Mouse (Mus musculus): ENCODE results near the gene Pvalb. TPM values are rescaled to one million over a fixed set of nuclear protein-coding genes. Genes with fewer than 3 reads are reported as not detected.

The Pvalb gene
- polyA plus RNA-seq, 1 experiment from 2014 or later, result not detected

DNA sequence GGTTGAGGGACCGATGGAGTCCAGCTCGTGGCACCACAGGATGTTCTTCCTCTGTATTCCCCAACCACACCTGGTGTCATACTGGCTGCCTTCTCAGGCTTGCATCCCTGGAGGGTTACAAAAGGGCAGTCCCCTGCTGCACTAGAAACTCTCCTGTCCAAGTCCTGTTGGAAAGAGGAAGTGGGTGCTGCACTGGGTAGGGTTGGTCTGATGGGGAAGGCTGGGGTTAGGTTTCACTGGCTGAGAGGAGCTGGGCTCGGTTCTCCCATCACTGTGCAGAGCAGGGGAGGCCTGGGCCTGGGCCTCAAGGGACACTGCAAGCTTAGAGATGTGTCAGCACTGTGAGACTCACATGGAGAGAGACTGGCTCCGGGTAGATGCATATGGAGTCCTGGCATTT is 4.0 kb upstream of the Pvalb start:
- H3K4me2 ChIP-seq (ENCODE audit: low read depth), result no peak overlapping the region
- no peaks in the 10 kb centered on the region for H3K9me3 ChIP-seq (ENCODE audit: control insufficient read depth, low read length)
- 84% methylated on average over 4 of the region's 4 CpGs for WGBS
- H3K27me3 ChIP-seq (ENCODE audit: control insufficient read depth, insufficient read depth, low read length), result no peaks in the 10 kb centered on the region
- no peak overlapping the region for H3K4me3 ChIP-seq (ENCODE audit: low read depth, low read length)
- H3K36me3 ChIP-seq (ENCODE audit: control insufficient read depth, insufficient read depth, low read length), result no peaks in the 10 kb centered on the region
- H3K27ac ChIP-seq (ENCODE audit: low read depth, low read length), result no peak overlapping the region
- H3K9ac ChIP-seq (ENCODE audit: low read length), result no peak overlapping the region
- DNase-seq (ENCODE audit: low spot score) (no peak), ATAC-seq (ENCODE audit: insufficient read depth, low FRiP score, low TSS enrichment) (no peak)
- no peaks in the 10 kb centered on the region for H3K4me1 ChIP-seq (ENCODE audit: control insufficient read depth, insufficient read depth, low read length)

DNA sequence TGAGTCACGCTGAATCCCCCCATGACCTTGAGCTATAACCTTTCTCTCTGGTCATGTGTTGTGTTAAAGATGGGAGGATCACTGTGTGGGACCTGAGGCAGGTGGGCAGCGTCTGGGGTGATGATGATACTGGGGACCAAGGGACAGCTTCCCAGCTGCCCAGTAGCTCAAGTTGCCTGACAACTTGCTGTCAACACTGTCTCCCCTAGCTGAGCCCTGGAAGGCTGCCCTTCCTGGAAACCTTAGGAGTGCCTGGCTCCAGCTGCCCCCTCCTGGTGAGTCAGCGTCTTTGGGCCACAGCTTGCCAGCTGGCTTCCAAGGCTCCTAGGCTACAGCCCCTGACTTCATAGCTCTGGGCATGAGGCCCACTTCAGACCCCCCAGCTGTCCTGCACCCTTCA is 1.0 kb downstream of the Pvalb start:
- Histone ChIP-seq H3K4me3 (ENCODE audit: low read depth, low read length) (no peak overlapping the region), H3K4me1 (ENCODE audit: control insufficient read depth, insufficient read depth, low read length) (peaks cover 4% of the 10 kb centered on the region; the same call in 1 of the 2 replicates), H3K27me3 (ENCODE audit: control insufficient read depth, insufficient read depth, low read length) (peaks cover 23% of the 10 kb centered on the region), H3K4me2 (ENCODE audit: low read depth) (no peak overlapping the region), H3K9me3 (ENCODE audit: control insufficient read depth, low read length) (no peaks in the 10 kb centered on the region), H3K9ac (ENCODE audit: low read length) (no peak overlapping the region), H3K27ac (ENCODE audit: low read depth, low read length) (no peak overlapping the region), H3K36me3 (ENCODE audit: control insufficient read depth, insufficient read depth, low read length) (no peaks in the 10 kb centered on the region)
- ATAC-seq (ENCODE audit: insufficient read depth, low FRiP score, low TSS enrichment) (no peak), DNase-seq (ENCODE audit: low spot score) (peak; percentile 46)
- WGBS, result 46% methylated on average over 3 of the region's 3 CpGs

DNA sequence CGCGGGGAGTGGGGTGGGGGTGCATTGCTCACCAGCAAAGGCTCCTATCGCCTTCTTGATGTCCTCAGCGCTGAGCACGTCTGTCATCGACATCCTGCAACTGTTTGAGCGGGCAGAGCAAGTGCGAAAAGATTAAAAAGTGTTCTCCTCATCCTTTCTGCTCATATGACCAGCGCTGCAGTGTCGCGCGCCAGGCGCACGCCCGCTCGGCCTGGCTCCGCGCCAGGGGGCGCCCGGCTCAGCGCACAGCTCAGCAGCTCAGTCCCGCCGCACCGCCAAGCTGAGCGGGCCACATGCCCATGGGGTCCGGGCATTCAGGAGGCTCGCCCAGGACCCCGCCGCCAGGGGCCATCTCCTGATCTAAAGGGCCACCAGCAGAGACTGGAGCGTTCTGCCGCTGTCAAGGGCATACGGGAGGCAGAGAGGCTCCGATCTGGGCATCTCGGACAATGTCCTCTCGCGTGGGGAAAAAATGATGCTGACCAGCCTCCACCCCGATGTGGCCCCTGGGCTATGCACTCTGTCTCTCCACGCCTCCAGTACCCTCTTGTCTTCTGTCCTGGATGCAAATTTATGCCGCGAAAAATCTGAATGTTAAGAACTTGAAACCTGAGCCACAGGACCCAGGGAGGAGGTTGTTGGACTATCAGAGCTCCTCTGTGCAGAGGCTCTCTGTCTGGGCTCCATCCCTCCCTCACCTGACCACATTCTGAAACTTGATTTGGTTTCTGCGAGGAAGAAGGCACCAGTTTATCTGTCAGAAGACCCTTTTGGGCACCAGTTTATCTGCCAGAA is 1.9 kb downstream of the Pvalb start:
- ATAC-seq (ENCODE audit: insufficient read depth, low FRiP score, low TSS enrichment), result no peak

DNA sequence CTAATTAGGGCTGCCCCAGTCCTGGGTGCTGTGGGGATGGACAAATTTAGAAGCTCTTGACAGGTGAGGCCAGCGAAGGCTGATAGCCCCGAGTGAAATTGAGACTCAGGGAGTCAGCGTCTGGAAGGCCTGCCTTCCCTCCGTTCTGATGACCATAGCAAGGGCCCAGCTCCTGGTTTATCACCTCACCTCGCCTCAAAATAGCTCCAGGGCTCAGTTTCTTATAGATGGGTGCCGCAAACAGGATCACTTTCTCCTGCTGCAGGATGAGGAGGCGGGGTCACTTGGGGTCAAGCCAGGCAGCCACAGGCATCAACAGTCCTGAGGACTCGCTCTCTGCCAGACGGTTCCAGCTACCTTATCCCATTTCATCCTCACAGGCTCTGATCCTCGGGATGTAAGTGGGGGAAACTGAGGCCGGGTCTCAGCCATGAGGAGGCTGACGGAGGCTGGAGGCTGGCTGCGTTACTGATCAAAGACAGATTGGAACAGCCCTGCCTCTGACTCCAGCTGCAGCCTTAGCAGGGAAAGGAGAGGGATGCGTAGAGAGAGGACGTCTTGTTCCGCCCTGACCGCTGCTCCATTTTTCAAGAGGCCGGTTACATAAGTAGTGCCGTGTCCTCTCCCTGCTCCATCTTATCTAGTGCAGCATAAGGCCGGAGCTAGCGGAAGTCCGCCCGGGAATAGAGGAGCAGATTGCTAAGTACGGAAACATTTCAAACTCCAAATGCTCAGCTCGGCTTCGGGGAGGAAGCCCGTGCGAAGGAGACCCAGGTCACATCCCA is 10.9 kb downstream of the Pvalb start:
- H3K27me3 ChIP-seq (ENCODE audit: control insufficient read depth, insufficient read depth, low read length), result no peaks in the 10 kb centered on the region
- no peaks in the 10 kb centered on the region for H3K4me1 ChIP-seq (ENCODE audit: control insufficient read depth, insufficient read depth, low read length)
- WGBS, result 77% methylated on average over 28 of the region's 28 CpGs

More for the DNA sequence above, 1.9 kb downstream of the Pvalb start:
- 1% methylated on average over 41 of the region's 41 CpGs for WGBS
- peak; percentile 74 for DNase-seq (ENCODE audit: low spot score)
- no peak overlapping the region for H3K27ac ChIP-seq (ENCODE audit: low read depth, low read length)
- peak overlapping the region; percentile 50 for H3K4me2 ChIP-seq (ENCODE audit: low read depth)
- peaks cover 23% of the 10 kb centered on the region for H3K27me3 ChIP-seq (ENCODE audit: control insufficient read depth, insufficient read depth, low read length)
- no peaks in the 10 kb centered on the region for H3K9me3 ChIP-seq (ENCODE audit: control insufficient read depth, low read length)
- peak overlapping the region; percentile 15 for H3K4me3 ChIP-seq (ENCODE audit: low read depth, low read length)
- H3K36me3 ChIP-seq (ENCODE audit: control insufficient read depth, insufficient read depth, low read length), result no peaks in the 10 kb centered on the region
- peak overlapping the region; percentile 42 for H3K9ac ChIP-seq (ENCODE audit: low read length)
- peaks cover 4% of the 10 kb centered on the region; the same call in 1 of the 2 replicates for H3K4me1 ChIP-seq (ENCODE audit: control insufficient read depth, insufficient read depth, low read length)

DNA sequence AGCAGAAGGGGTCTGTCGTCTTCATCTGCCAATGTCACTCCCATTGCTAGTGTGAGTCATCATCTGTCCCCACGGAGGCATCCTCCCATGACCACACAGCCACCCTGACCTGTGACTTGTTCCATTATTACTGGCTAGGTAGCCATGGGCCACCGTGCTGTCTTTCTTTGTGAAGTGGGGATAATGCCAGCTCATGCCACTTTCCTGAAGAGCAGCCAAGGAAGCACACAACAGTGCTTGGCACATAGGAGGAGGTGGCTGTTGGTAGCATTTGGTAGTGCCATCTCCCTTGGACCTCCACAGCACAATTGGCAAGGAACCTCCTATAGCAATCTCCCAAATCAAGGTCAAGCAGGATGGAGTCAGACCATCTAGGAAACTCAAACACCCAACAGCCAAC is 11.9 kb downstream of the Pvalb start:
- no peaks in the 10 kb centered on the region for H3K36me3 ChIP-seq (ENCODE audit: control insufficient read depth, insufficient read depth, low read length)
- DNase-seq (ENCODE audit: low spot score), result no peak
- 88% methylated on average over 3 of the region's 3 CpGs for WGBS
- H3K4me1 ChIP-seq (ENCODE audit: control insufficient read depth, insufficient read depth, low read length), result no peaks in the 10 kb centered on the region
- H3K27me3 ChIP-seq (ENCODE audit: control insufficient read depth, insufficient read depth, low read length), result no peaks in the 10 kb centered on the region
- H3K9me3 ChIP-seq (ENCODE audit: control insufficient read depth, low read length), result no peaks in the 10 kb centered on the region
- no peak overlapping the region for H3K27ac ChIP-seq (ENCODE audit: low read depth, low read length)
- no peak overlapping the region for H3K4me2 ChIP-seq (ENCODE audit: low read depth)
- H3K9ac ChIP-seq (ENCODE audit: low read length), result no peak overlapping the region
- no peak for ATAC-seq (ENCODE audit: insufficient read depth, low FRiP score, low TSS enrichment)
- H3K4me3 ChIP-seq (ENCODE audit: low read depth, low read length), result no peak overlapping the region

More for the DNA sequence above, 10.9 kb downstream of the Pvalb start:
- H3K4me3 ChIP-seq (ENCODE audit: low read depth, low read length), result no peak overlapping the region
- no peak overlapping the region for H3K27ac ChIP-seq (ENCODE audit: low read depth, low read length)
- ATAC-seq (ENCODE audit: insufficient read depth, low FRiP score, low TSS enrichment) (no peak), DNase-seq (ENCODE audit: low spot score) (no peak)
- H3K4me2 ChIP-seq (ENCODE audit: low read depth), result no peak overlapping the region
- H3K36me3 ChIP-seq (ENCODE audit: control insufficient read depth, insufficient read depth, low read length), result no peaks in the 10 kb centered on the region
- H3K9ac ChIP-seq (ENCODE audit: low read length), result no peak overlapping the region
- no peaks in the 10 kb centered on the region for H3K9me3 ChIP-seq (ENCODE audit: control insufficient read depth, low read length)

DNA sequence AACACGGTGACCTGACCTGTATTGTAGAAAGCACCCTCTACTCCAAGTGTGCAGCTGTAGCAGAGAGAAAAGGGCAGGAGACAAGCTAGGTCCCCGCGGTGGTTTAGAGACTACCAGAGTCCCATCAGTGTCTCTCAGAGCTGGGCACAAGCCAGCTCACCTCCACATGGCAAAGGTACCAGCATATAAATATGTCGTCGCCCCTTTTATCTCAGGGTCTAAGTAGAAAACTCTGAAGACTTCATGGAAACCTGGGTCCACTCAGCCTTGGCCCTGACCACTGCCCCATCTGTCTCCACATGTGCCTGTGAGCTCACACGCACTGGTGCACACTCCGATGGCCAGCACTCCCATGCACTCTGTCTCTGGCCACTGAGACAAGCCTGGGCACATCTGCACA is 16.6 kb downstream of the Pvalb start:
- Histone ChIP-seq H3K9me3 (ENCODE audit: control insufficient read depth, low read length) (no peaks in the 10 kb centered on the region), H3K27me3 (ENCODE audit: control insufficient read depth, insufficient read depth, low read length) (no peaks in the 10 kb centered on the region), H3K36me3 (ENCODE audit: control insufficient read depth, insufficient read depth, low read length) (no peaks in the 10 kb centered on the region), H3K9ac (ENCODE audit: low read length) (no peak overlapping the region), H3K4me2 (ENCODE audit: low read depth) (no peak overlapping the region), H3K4me1 (ENCODE audit: control insufficient read depth, insufficient read depth, low read length) (no peaks in the 10 kb centered on the region), H3K4me3 (ENCODE audit: low read depth, low read length) (no peak overlapping the region), H3K27ac (ENCODE audit: low read depth, low read length) (no peak overlapping the region)
- no peak for ATAC-seq (ENCODE audit: insufficient read depth, low FRiP score, low TSS enrichment)
- DNase-seq (ENCODE audit: low spot score), result no peak
- 91% methylated on average over 7 of the region's 7 CpGs for WGBS

DNA sequence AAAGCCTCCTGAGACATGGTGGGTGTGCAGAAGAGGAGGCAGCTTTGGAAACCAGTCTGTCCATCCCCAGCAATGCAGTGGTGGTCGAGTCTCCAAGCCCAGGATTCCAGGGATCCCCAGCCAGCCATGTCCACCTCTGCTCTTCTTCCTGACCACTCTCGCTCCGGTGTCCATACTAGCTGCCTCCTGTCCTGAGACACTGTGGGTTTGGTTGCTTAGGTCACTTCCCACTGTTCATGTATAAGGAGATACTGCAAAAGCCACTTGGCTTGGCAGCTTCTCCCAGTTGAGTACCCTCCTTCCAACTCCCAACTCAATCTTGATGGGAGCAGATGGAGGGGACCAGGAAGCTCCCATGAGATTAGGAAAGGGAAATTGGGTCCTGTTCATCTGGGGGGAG is 17.7 kb downstream of the Pvalb start:
- no peak for ATAC-seq (ENCODE audit: insufficient read depth, low FRiP score, low TSS enrichment)
- no peak overlapping the region for H3K27ac ChIP-seq (ENCODE audit: low read depth, low read length)
- no peaks in the 10 kb centered on the region for H3K36me3 ChIP-seq (ENCODE audit: control insufficient read depth, insufficient read depth, low read length)
- no peaks in the 10 kb centered on the region for H3K4me1 ChIP-seq (ENCODE audit: control insufficient read depth, insufficient read depth, low read length)
- H3K9ac ChIP-seq (ENCODE audit: low read length), result no peak overlapping the region
- DNase-seq (ENCODE audit: low spot score), result no peak
- H3K27me3 ChIP-seq (ENCODE audit: control insufficient read depth, insufficient read depth, low read length), result no peaks in the 10 kb centered on the region
- no peak overlapping the region for H3K4me2 ChIP-seq (ENCODE audit: low read depth)
- WGBS, result 80% methylated on average over 3 of the region's 3 CpGs
- no peaks in the 10 kb centered on the region for H3K9me3 ChIP-seq (ENCODE audit: control insufficient read depth, low read length)
- no peak overlapping the region for H3K4me3 ChIP-seq (ENCODE audit: low read depth, low read length)

DNA sequence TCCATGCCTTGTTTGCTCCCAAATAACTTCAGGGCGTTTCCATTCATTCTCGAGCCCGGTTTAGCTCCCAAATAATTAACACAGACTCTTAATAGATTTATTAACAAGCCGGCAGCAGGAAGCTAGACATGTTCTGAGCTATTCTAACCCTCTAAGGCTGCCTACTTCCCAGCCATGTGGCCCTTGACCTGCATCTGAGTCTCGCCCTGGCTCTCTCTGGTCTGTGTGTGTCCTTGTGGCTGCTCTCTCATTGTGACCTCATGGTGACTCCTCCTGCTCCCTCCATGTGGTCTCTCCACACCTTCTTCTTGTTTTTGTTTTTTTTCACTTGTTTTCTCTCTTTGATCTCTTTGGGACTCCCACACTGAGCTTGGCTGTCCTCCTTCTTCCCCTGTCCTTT is 19.3 kb downstream of the Pvalb start:
- no peaks in the 10 kb centered on the region for H3K9me3 ChIP-seq (ENCODE audit: control insufficient read depth, low read length)
- WGBS, result 73% methylated on average over 5 of the region's 5 CpGs
- ATAC-seq (ENCODE audit: insufficient read depth, low FRiP score, low TSS enrichment), result no peak
- no peaks in the 10 kb centered on the region for H3K27me3 ChIP-seq (ENCODE audit: control insufficient read depth, insufficient read depth, low read length)
- H3K4me3 ChIP-seq (ENCODE audit: low read depth, low read length), result no peak overlapping the region
- no peak overlapping the region for H3K9ac ChIP-seq (ENCODE audit: low read length)
- no peaks in the 10 kb centered on the region for H3K36me3 ChIP-seq (ENCODE audit: control insufficient read depth, insufficient read depth, low read length)
- DNase-seq (ENCODE audit: low spot score), result no peak
- H3K27ac ChIP-seq (ENCODE audit: low read depth, low read length), result no peak overlapping the region
- no peaks in the 10 kb centered on the region for H3K4me1 ChIP-seq (ENCODE audit: control insufficient read depth, insufficient read depth, low read length)
- no peak overlapping the region for H3K4me2 ChIP-seq (ENCODE audit: low read depth)

Measured in neural tube, embryonic 11.5 days (tissue).